Mouse (Mus musculus): ENCODE data around the gene Mllt6. TPM values are rescaled to one million over a fixed set of nuclear protein-coding genes. Genes with fewer than 3 reads are reported as not detected.

The Mllt6 gene
- total and polyA plus RNA-seq, 3 experiments = 24.3 to 55.6 (median 43.0) TPM

- no peaks in the 10 kb centered on the region for H3K9me3 ChIP-seq (replicated peaks; ENCODE audit: low read length)
- no peaks in the 10 kb centered on the region; the same call in 1 of the 2 replicates for H3K79me2 ChIP-seq (replicated peaks; ENCODE audit: control insufficient read depth, extremely low read depth, insufficient read depth, poor library complexity, severe bottlenecking)
- no peak overlapping the region for H3K9ac ChIP-seq (ENCODE audit: insufficient read depth, low read depth)
- peaks cover 25 to 39% of the 10 kb centered on the region in 2 experiments for H3K36me3 ChIP-seq (replicated peaks in 1 of 2; ENCODE audit: control insufficient read depth in 1 of 2, insufficient read depth in 1 of 2, low read length in 1 of 2)
- no peak overlapping the region for H3K27ac ChIP-seq (ENCODE audit: insufficient read depth, low read depth)
- no peak for DNase-seq (ENCODE audit: extremely low read depth)
- no peak overlapping the region for H3K4me2 ChIP-seq (ENCODE audit: insufficient read depth, low read depth, poor library complexity, severe bottlenecking)
- no peak overlapping the region for H3K4me3 ChIP-seq (replicated peaks in 1 of 3; ENCODE audit: low read depth in 2 of 3, low read length in 2 of 3, poor library complexity in 1 of 3)
- in situ Hi-C loops (cut with MboI; ENCODE audit: low pct_ligation_motif_present, low pct_unique_long_range_greater_than_20kb, low sequenced_read_pairs) (loop anchor here (5.0 kb wide), 1 partner anchor 64 kb away; no protein-coding TSS in a partner anchor), dilution Hi-C loops (cut with MboI; ENCODE audit: extremely low pct_ligation_motif_present, extremely low pct_unique_long_range_greater_than_20kb, low sequenced_read_pairs) (no loop called here)
- H3K27me3 ChIP-seq (replicated peaks) = peaks cover 8% of the 10 kb centered on the region
- H3K4me1 ChIP-seq (ENCODE audit: control insufficient read depth in 1 of 2, insufficient read depth in 2 of 2) = peaks cover 6 to 27% of the 10 kb centered on the region in 2 experiments; a peak in 3 of 4 replicates
- TF ChIP-seq MAZ (IDR thresholded peaks at IDR 0.05; ENCODE audit: low read depth, low read length) (no peak), CHD2 (IDR thresholded peaks at IDR 0.05; ENCODE audit: low read length) (no peak), SIN3A (IDR thresholded peaks at IDR 0.05; ENCODE audit: low read length) (no peak), JUND (conservative IDR thresholded peaks at IDR 0.05; ENCODE audit: low read depth, low read length) (no peak), RAD21 (IDR thresholded peaks at IDR 0.05; ENCODE audit: low read depth, low read length) (no peak), MAX (IDR thresholded peaks at IDR 0.05; ENCODE audit: low read length) (no peak), NRF1 (IDR thresholded peaks at IDR 0.05; ENCODE audit: low read depth, low read length) (no peak), KAT2A (IDR thresholded peaks at IDR 0.05; ENCODE audit: insufficient replicate concordance, low read length) (no peak), ZKSCAN1 (IDR thresholded peaks at IDR 0.05; ENCODE audit: borderline replicate concordance, low read depth, low read length) (no peak), E2F4 (IDR thresholded peaks at IDR 0.05; ENCODE audit: insufficient replicate concordance, low read depth, low read length) (no peak), ZMIZ1 (IDR thresholded peaks at IDR 0.05; ENCODE audit: low read depth, low read length) (no peak), MAFK (IDR thresholded peaks at IDR 0.05; ENCODE audit: insufficient replicate concordance, low read length) (no peak), IRF4 (IDR thresholded peaks at IDR 0.05; ENCODE audit: low read depth, low read length) (no peak), TCF12 (IDR thresholded peaks at IDR 0.05; ENCODE audit: low read depth, low read length) (no peak), MEF2A (IDR thresholded peaks at IDR 0.05; ENCODE audit: borderline replicate concordance, low read depth, low read length) (no peak), ETS1 (conservative IDR thresholded peaks at IDR 0.05; ENCODE audit: low read depth, low read length) (no peak), CTCF (conservative IDR thresholded peaks at IDR 0.05 in 1 of 2, IDR thresholded peaks at IDR 0.05 in 1 of 2; ENCODE audit: low read depth in 2 of 2, low read length in 2 of 2) (no peak), USF2 (conservative IDR thresholded peaks at IDR 0.05; ENCODE audit: low read depth, low read length) (no peak), MYC (IDR thresholded peaks at IDR 0.05; ENCODE audit: low read depth, low read length) (no peak)
Measured at GRCm38 (mm10) chr11:97695712-97696401, 32.6 kb downstream of the Mllt6 start.

- no peak overlapping the region for H3K4me3 ChIP-seq (replicated peaks in 1 of 3; ENCODE audit: low read depth in 2 of 3, low read length in 2 of 3, poor library complexity in 1 of 3)
- peaks cover 16% of the 10 kb centered on the region for H3K27me3 ChIP-seq (replicated peaks)
- no peaks in the 10 kb centered on the region; the same call in 1 of the 2 replicates for H3K79me2 ChIP-seq (replicated peaks; ENCODE audit: control insufficient read depth, extremely low read depth, insufficient read depth, poor library complexity, severe bottlenecking)
- H3K36me3 ChIP-seq (replicated peaks in 1 of 2; ENCODE audit: control insufficient read depth in 1 of 2, insufficient read depth in 1 of 2, low read length in 1 of 2) = peaks cover 17 to 30% of the 10 kb centered on the region in 2 experiments
- no peak for TF ChIP-seq MAX (IDR thresholded peaks at IDR 0.05; ENCODE audit: low read length)
- TF ChIP-seq ZMIZ1 (IDR thresholded peaks at IDR 0.05; ENCODE audit: low read depth, low read length) = no peak
- no peak for TF ChIP-seq TBP (conservative IDR thresholded peaks at IDR 0.05; ENCODE audit: low read depth, low read length)
- TF ChIP-seq CTCF (conservative IDR thresholded peaks at IDR 0.05 in 1 of 2, IDR thresholded peaks at IDR 0.05 in 1 of 2; ENCODE audit: low read depth in 2 of 2, low read length in 2 of 2) = no peak
- no peak for TF ChIP-seq HCFC1 (IDR thresholded peaks at IDR 0.05; ENCODE audit: low read depth, low read length)
- TF ChIP-seq NRF1 (IDR thresholded peaks at IDR 0.05; ENCODE audit: low read depth, low read length) = no peak
- no peak for TF ChIP-seq MXI1 (IDR thresholded peaks at IDR 0.05; ENCODE audit: low read depth, low read length)
- no peak for TF ChIP-seq ELF1 (IDR thresholded peaks at IDR 0.05; ENCODE audit: low read depth, low read length)
- TF ChIP-seq SIN3A (IDR thresholded peaks at IDR 0.05; ENCODE audit: low read length) = no peak
- TF ChIP-seq ZKSCAN1 (IDR thresholded peaks at IDR 0.05; ENCODE audit: borderline replicate concordance, low read depth, low read length) = no peak
- in situ Hi-C loops (cut with MboI; ENCODE audit: low pct_ligation_motif_present, low pct_unique_long_range_greater_than_20kb, low sequenced_read_pairs) = loop anchor here (5.0 kb wide), 1 partner anchor 64 kb away; no protein-coding TSS in a partner anchor
- no peak overlapping the region for H3K4me2 ChIP-seq (ENCODE audit: insufficient read depth, low read depth, poor library complexity, severe bottlenecking)
- no peak for DNase-seq (ENCODE audit: extremely low read depth)
- H3K9me3 ChIP-seq (replicated peaks; ENCODE audit: low read length) = no peaks in the 10 kb centered on the region
- H3K27ac ChIP-seq (ENCODE audit: insufficient read depth, low read depth) = no peak overlapping the region
- H3K4me1 ChIP-seq (ENCODE audit: control insufficient read depth in 1 of 2, insufficient read depth in 2 of 2) = peaks cover 8 to 35% of the 10 kb centered on the region in 2 experiments
- no peak overlapping the region for H3K9ac ChIP-seq (ENCODE audit: insufficient read depth, low read depth)
- dilution Hi-C loops (cut with MboI; ENCODE audit: extremely low pct_ligation_motif_present, extremely low pct_unique_long_range_greater_than_20kb, low sequenced_read_pairs) = no loop called here
Measured at GRCm38 (mm10) chr11:97696669-97697068, 33.5 kb downstream of the Mllt6 start.
